Comparison of ENCODE assay signal across 8 mouse cellular contexts in the genomic region with DNA sequence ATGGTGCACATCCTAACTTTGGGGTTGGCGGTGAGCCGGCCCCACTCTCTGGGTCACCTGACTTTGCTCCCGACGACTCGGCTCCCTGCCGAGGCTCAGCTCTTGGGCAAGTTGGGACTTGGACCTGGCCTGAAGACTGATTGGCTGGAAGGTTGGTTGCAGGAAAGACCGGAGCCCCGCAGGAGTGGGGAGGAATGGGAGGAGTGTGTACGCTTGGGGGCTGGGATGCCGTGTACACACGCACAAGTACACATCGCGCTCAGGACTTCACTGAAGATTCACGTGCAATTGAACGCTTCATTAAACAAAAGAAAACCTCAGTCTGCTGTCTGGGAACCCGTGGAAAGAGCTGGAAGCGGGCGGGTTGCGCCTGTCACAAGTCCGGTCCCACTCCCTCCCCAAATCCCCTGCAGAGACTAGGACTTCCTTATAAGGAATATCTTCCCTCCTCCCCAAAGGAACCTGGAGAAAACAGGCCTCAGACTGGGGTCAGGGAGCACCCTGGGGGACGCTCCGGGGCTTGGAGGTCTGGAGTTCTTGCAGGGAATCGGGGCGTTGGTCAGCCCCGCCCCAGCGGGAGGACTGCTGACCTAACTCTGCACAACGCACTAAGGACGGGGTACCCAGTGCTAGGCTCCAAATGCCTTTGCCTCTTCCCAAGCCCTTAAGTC. TPM values are rescaled to one million over a fixed set of nuclear protein-coding genes. Genes with fewer than 3 reads are reported as not detected.
DNase-seq lines count a peak whose midpoint lies in the region; ATAC-seq and TF ChIP-seq lines count a peak whose summit lies in the region.

No protein-coding gene starts in this region.

- ATAC-seq in embryonic facial prominence, embryonic 11.5 days (replicated peaks; ENCODE audit: insufficient number of reproducible peaks, low FRiP score, low TSS enrichment, low read depth) = no peak
- no peak for ATAC-seq in lung, embryonic 15.5 days (ENCODE audit: borderline replicate concordance, extremely low read depth, low FRiP score, low TSS enrichment)

- 2% methylated on average over 28 of the region's 28 CpGs for WGBS in embryonic facial prominence, embryonic 11.5 days
- WGBS in lung, embryonic 15.5 days = 1% methylated on average over 28 of the region's 28 CpGs
- 5% methylated on average over 28 of the region's 28 CpGs for WGBS in small intestine, adult 2 months

- H3K9ac ChIP-seq in embryonic facial prominence, embryonic 11.5 days (replicated peaks; ENCODE audit: low read length) = peak overlapping the region; percentile 49
- peak overlapping the region; percentile 47 for H3K9ac ChIP-seq in lung, embryonic 15.5 days

- DNase-seq in layer of hippocampus, adult 2 months (ENCODE audit: low spot score in 2 of 2) = peak in 1 of 2 experiments; percentile 26
- no peak for DNase-seq in layer of hippocampus, adult 8-10 months (ENCODE audit: low spot score in 2 of 2)
- peak; percentile 63 for DNase-seq in embryonic facial prominence, embryonic 11.5 days (ENCODE audit: low spot score)
- DNase-seq in heart, adult 9 months (ENCODE audit: low spot score in 2 of 2) = peak; percentile 84 to 87
- peak; percentile 91 to 93 for DNase-seq in kidney, adult 8-10 months
- DNase-seq in c-Kit-positive CD71-positive TER-119-positive erythroid progenitor cells, embryonic 14.5 days (ENCODE audit: low spot score) = no peak

- H3K4me2 ChIP-seq in embryonic facial prominence, embryonic 11.5 days (ENCODE audit: low read depth, low read length) = peak overlapping the region; percentile 65
- peak overlapping the region; percentile 76 for H3K4me2 ChIP-seq in lung, embryonic 15.5 days

- H3K27me3 ChIP-seq in embryonic facial prominence, embryonic 11.5 days (ENCODE audit: control insufficient read depth, insufficient read depth, low read length) = peaks cover 3% of the 10 kb centered on the region; the same call in 1 of the 2 replicates
- H3K27me3 ChIP-seq in lung, embryonic 15.5 days = no peaks in the 10 kb centered on the region
- no peaks in the 10 kb centered on the region for H3K27me3 ChIP-seq in small intestine, adult 2 months (ENCODE audit: control insufficient read depth, insufficient read depth, low read length)

- no peak for TF ChIP-seq POLR2A in small intestine, adult 2 months (IDR thresholded peaks at IDR 0.05; ENCODE audit: low read depth, low read length)

- H3K36me3 ChIP-seq in embryonic facial prominence, embryonic 11.5 days (replicated peaks; ENCODE audit: control insufficient read depth, insufficient read depth, low read depth, low read length) = no peaks in the 10 kb centered on the region
- no peaks in the 10 kb centered on the region for H3K36me3 ChIP-seq in lung, embryonic 15.5 days
- peaks cover 9% of the 10 kb centered on the region for H3K36me3 ChIP-seq in small intestine, adult 2 months (ENCODE audit: control insufficient read depth, insufficient read depth, low read length)

- no peak for TF ChIP-seq CTCF in layer of hippocampus, adult 2 months (conservative IDR thresholded peaks at IDR 0.05)
- peak; percentile 3; the same call in 1 of the 2 replicates for TF ChIP-seq CTCF in small intestine, adult 2 months (IDR thresholded peaks at IDR 0.05; ENCODE audit: extremely low read depth, insufficient read length, insufficient replicate concordance, low read depth, low read length)

- H3K27ac ChIP-seq in layer of hippocampus, adult 2 months = peak overlapping the region; percentile 79
- H3K27ac ChIP-seq in embryonic facial prominence, embryonic 11.5 days (replicated peaks; ENCODE audit: low read depth, low read length) = no peak overlapping the region; the same call in 1 of the 2 replicates
- peak overlapping the region; percentile 58; the same call in 1 of the 2 replicates for H3K27ac ChIP-seq in lung, embryonic 15.5 days
- H3K27ac ChIP-seq in small intestine, adult 2 months (ENCODE audit: insufficient read depth, low read depth, low read length) = peak overlapping the region; percentile 39; the same call in 1 of the 2 replicates

- no peaks in the 10 kb centered on the region for H3K9me3 ChIP-seq in embryonic facial prominence, embryonic 11.5 days (replicated peaks; ENCODE audit: control insufficient read depth, low read length)
- H3K9me3 ChIP-seq in lung, embryonic 15.5 days = no peaks in the 10 kb centered on the region

- H3K4me3 ChIP-seq in layer of hippocampus, adult 2 months = peak overlapping the region; percentile 50
- peak overlapping the region; percentile 28 for H3K4me3 ChIP-seq in embryonic facial prominence, embryonic 11.5 days (ENCODE audit: low read depth, low read length)
- peak overlapping the region; percentile 41 for H3K4me3 ChIP-seq in lung, embryonic 15.5 days
- peak overlapping the region; percentile 57 for H3K4me3 ChIP-seq in small intestine, adult 2 months (ENCODE audit: low read depth, low read length)

- peaks cover 8% of the 10 kb centered on the region; the same call in 1 of the 2 replicates for H3K4me1 ChIP-seq in embryonic facial prominence, embryonic 11.5 days (ENCODE audit: control insufficient read depth, insufficient read depth, low read length)
- peaks cover 26% of the 10 kb centered on the region for H3K4me1 ChIP-seq in lung, embryonic 15.5 days
- peaks cover 17% of the 10 kb centered on the region for H3K4me1 ChIP-seq in small intestine, adult 2 months (ENCODE audit: control insufficient read depth, insufficient read depth, insufficient read length, low read length)

RNA-seq across cellular contexts. Expression of gene Hexim1, which starts 4.0 kb away (rescaled TPM):
- 10 to 100 TPM; 48.5 to 50.8 TPM for total RNA-seq in layer of hippocampus, adult 2 months (2021)
- 10 to 100 TPM; 39.0 to 51.3 (median 45.9) TPM for total RNA-seq in layer of hippocampus, adult 8-10 months (2022)
- 5.3 and 5.6 TPM in 2 replicates for polyA plus RNA-seq in embryonic facial prominence, embryonic 11.5 days (2014; fragmentation: Nextera tagmentation; extraction: Ambion mirVana)
- polyA plus RNA-seq in lung, embryonic 15.5 days (2015; fragmentation: Nextera tagmentation; extraction: Ambion mirVana) = 4.4 and 4.5 TPM in 2 replicates
- 4.3 and 11.4 TPM in 2 replicates for polyA plus RNA-seq in small intestine, adult 2 months (2012; rRNA removed)

RNA-seq across cellular contexts. Expression of gene Acbd4, which starts 10.5 kb away (rescaled TPM):
- total RNA-seq in layer of hippocampus, adult 2 months (2021) = 10 to 100 TPM; 87.1 to 91.0 TPM
- total RNA-seq in layer of hippocampus, adult 8-10 months (2022) = 10 to 100 TPM; 88.4 to 98.2 (median 94.7) TPM
- polyA plus RNA-seq in embryonic facial prominence, embryonic 11.5 days (2014; fragmentation: Nextera tagmentation; extraction: Ambion mirVana) = 6.4 and 7.8 TPM in 2 replicates
- 15.7 and 18.3 TPM in 2 replicates for polyA plus RNA-seq in lung, embryonic 15.5 days (2015; fragmentation: Nextera tagmentation; extraction: Ambion mirVana)
- polyA plus RNA-seq in small intestine, adult 2 months (2012; rRNA removed) = 89.3 and 234 TPM in 2 replicates

RNA-seq across cellular contexts. Expression of gene Plcd3, which starts 10.6 kb away (rescaled TPM):
- 10 to 100 TPM in 1 of 2 experiments, 1 to 10 TPM in 1; 9.3 to 10.2 TPM for total RNA-seq in layer of hippocampus, adult 2 months (2021)
- total RNA-seq in layer of hippocampus, adult 8-10 months (2022) = 10 to 100 TPM; 11.0 to 15.3 (median 12.8) TPM
- polyA plus RNA-seq in embryonic facial prominence, embryonic 11.5 days (2014; fragmentation: Nextera tagmentation; extraction: Ambion mirVana) = 0.87 and 1.1 TPM in 2 replicates
- polyA plus RNA-seq in lung, embryonic 15.5 days (2015; fragmentation: Nextera tagmentation; extraction: Ambion mirVana) = 2.5 and 3.6 TPM in 2 replicates
- polyA plus RNA-seq in small intestine, adult 2 months (2012; rRNA removed) = 3.1 and 4.8 TPM in 2 replicates

RNA-seq across cellular contexts. Expression of gene Hexim2, which starts 20.2 kb away (rescaled TPM):
- 10 to 100 TPM in 1 of 2 experiments, 1 to 10 TPM in 1; 9.7 to 16.0 TPM for total RNA-seq in layer of hippocampus, adult 2 months (2021)
- 10 to 100 TPM in 3 of 4 experiments, 1 to 10 TPM in 1; 9.4 to 15.1 (median 11.6) TPM for total RNA-seq in layer of hippocampus, adult 8-10 months (2022)
- 7.1 and 8.3 TPM in 2 replicates for polyA plus RNA-seq in embryonic facial prominence, embryonic 11.5 days (2014; fragmentation: Nextera tagmentation; extraction: Ambion mirVana)
- 8.3 and 9.6 TPM in 2 replicates for polyA plus RNA-seq in lung, embryonic 15.5 days (2015; fragmentation: Nextera tagmentation; extraction: Ambion mirVana)
- 0.86 and 2.2 TPM in 2 replicates for polyA plus RNA-seq in small intestine, adult 2 months (2012; rRNA removed)

RNA-seq across cellular contexts. Expression of gene Fmnl1, which starts 58.9 kb away (rescaled TPM):
- total RNA-seq in layer of hippocampus, adult 2 months (2021) = 100 to 1,000 TPM; 142 to 156 TPM
- 100 to 1,000 TPM; 121 to 133 (median 125) TPM for total RNA-seq in layer of hippocampus, adult 8-10 months (2022)
- polyA plus RNA-seq in embryonic facial prominence, embryonic 11.5 days (2014; fragmentation: Nextera tagmentation; extraction: Ambion mirVana) = 0.70 and 0.72 TPM in 2 replicates
- 2.7 and 3.7 TPM in 2 replicates for polyA plus RNA-seq in lung, embryonic 15.5 days (2015; fragmentation: Nextera tagmentation; extraction: Ambion mirVana)
- 7.1 and 8.4 TPM in 2 replicates for polyA plus RNA-seq in small intestine, adult 2 months (2012; rRNA removed)

Comparison
In these comparisons a context has a peak if more than half of its experiments do, and no peak if none do; other contexts are left out.
1. DNase-seq: peak in embryonic facial prominence, embryonic 11.5 days (single experiment), heart, adult 9 months (2 of 2) and kidney, adult 8-10 months (2 of 2); none in layer of hippocampus, adult 8-10 months (0 of 2) and c-Kit-positive CD71-positive TER-119-positive erythroid progenitor cells, embryonic 14.5 days (single experiment).
2. Peak in every context shown above with its lines, with median percentiles within 50 percentile points of each other: H3K4me3 ChIP-seq.